Mouse (Mus musculus) liver, postnatal 0 days (tissue): ENCODE data around the gene Cdc40.

Source experiments
- CTCF ChIP-seq: sonication (generic); IDR thresholded peaks from 2 replicates; pipeline ENCODE4 v1.5.1; 2016; ENCODE audit warnings: antibody characterized with exemption, low read depth
- EP300 ChIP-seq: IDR thresholded peaks from 2 replicates; pipeline ENCODE4 v1.6.1; 2016; ENCODE audit warnings: antibody characterized with exemption, low read depth, mild to moderate bottlenecking

- TF ChIP-seq EP300 (no peak), CTCF (no peak)
Observed at GRCm38 (mm10) chr10:40857599-40857998, 25.5 kb downstream of the Cdc40 start.
